Mouse (Mus musculus): ENCODE data around the gene Atad5. TPM values are rescaled to one million over a fixed set of nuclear protein-coding genes. Genes with fewer than 3 reads are reported as not detected.
A peak's percentile ranks its signal among the peaks of the same experiment; 100 is the strongest.

The Atad5 gene
- polyA plus RNA-seq, 1 experiment from 2014 or later: 9.4 TPM

- Histone ChIP-seq H3K4me3 (no peak overlapping the region), H3K9ac (no peak overlapping the region), H3K4me2 (replicated peaks) (no peak overlapping the region), H3K27me3 (replicated peaks) (no peaks in the 10 kb centered on the region), H3K36me3 (no peaks in the 10 kb centered on the region), H3K27ac (no peak overlapping the region), H3K4me1 (peaks cover 6% of the 10 kb centered on the region), H3K9me3 (no peaks in the 10 kb centered on the region)
- 9% methylated on average over 5 of the region's 5 CpGs for WGBS
- ATAC-seq (ENCODE audit: low FRiP score, low read depth): 0 out of 2 replicates have a peak, but pooled peaks have one; percentile 58
Observed at GRCm38 (mm10) chr11:80086844-80087243, 2.4 kb upstream of the Atad5 start.

DNA sequence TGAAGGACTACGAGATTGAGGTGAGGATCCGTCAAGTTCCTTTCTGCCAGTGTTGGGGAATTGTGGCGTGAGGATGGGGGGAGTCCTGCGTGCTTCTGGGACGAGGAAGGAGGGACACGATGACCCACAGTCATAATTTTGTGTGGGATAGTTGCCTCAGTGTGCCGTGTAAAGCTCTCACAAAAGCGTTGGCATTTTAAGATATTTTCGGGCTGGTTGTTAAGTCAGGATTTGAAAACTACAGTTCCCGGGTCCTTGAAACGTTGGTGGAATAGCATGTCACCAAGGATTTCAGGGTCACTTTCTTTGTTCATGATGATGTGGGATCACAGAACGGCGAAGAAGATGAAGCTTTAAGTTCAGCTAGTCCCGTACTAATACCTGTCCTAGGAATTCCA, 616 bp downstream of the Atad5 start:
- no peaks in the 10 kb centered on the region for H3K27me3 ChIP-seq (replicated peaks)
- H3K27ac ChIP-seq: no peak overlapping the region
- H3K9me3 ChIP-seq: no peaks in the 10 kb centered on the region
- WGBS: under 1% methylated on average over 14 of the region's 14 CpGs
- peak overlapping the region; percentile 94 for H3K9ac ChIP-seq
- H3K4me1 ChIP-seq: peaks cover 6% of the 10 kb centered on the region
- H3K4me3 ChIP-seq: peak overlapping the region; percentile 99
- peak overlapping the region; percentile 94 for H3K4me2 ChIP-seq (replicated peaks)
- no peak for ATAC-seq (ENCODE audit: low FRiP score, low read depth)
- peaks cover 5% of the 10 kb centered on the region; the same call in 1 of the 2 replicates for H3K36me3 ChIP-seq

DNA sequence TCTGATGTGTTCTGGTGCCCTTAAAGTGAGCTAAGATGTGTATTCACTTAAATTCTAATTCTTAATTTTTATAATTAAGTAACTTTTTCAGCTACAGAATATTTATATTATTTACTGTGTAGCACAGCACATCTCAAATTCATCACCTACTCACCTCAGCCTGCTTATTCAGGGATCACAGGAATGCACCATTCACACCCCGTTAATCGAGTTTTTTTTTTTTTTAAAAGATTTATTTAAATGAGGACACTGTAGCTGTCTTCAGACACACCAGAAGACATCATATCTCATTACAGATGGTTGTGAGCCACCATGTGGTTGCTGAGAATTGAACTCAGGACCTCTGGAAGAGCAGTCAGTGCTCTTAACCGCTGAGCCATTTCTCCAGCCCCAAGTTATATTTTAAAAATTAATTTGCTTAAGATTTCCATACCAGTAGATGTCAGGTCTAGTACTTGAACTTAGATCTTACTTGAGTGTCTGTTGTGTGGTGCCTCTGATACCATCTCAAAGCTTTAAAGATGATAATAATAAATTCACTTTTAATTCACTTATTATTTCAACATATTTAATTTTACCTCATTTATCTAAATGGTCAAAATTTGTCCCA, 1.5 kb downstream of the Atad5 start:
- H3K4me2 ChIP-seq (replicated peaks): peak overlapping the region; percentile 94
- no peaks in the 10 kb centered on the region for H3K27me3 ChIP-seq (replicated peaks)
- H3K4me1 ChIP-seq: peaks cover 6% of the 10 kb centered on the region
- peak overlapping the region; percentile 99; the same call in 1 of the 2 replicates for H3K4me3 ChIP-seq
- no peak for ATAC-seq (ENCODE audit: low FRiP score, low read depth)
- H3K36me3 ChIP-seq: peaks cover 9% of the 10 kb centered on the region; the same call in 1 of the 2 replicates
- no peaks in the 10 kb centered on the region for H3K9me3 ChIP-seq
- WGBS: 64% methylated on average over 3 of the region's 3 CpGs
- no peak overlapping the region for H3K9ac ChIP-seq
- no peak overlapping the region for H3K27ac ChIP-seq

DNA sequence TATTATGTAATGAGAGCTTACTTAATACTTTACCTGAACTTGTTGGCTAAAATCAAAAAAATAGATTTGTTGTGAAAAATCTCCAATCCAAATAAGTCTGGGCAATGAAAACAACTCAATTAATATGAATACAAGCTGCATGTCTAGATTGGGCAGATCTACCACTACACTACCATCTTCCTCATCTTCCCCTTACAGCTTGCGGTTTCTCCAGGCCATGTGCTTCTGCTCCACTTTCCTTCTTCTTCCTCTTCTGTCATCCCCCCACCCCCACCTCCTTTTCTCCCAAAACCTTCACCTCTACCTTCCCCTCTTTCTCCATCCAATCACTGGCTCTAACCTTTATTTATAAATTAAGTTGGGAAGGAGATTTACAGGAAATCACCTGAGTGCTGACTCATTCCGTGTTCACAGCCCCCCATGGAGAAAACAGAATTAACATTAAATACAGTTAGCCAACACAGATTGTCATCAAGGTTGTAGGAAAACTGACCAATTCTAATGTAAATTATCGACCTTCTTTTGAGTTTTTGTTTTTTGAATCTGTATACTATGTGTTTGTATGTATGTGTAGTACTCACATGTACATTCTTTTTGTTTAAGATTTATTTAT, 9.3 kb downstream of the Atad5 start:
- ATAC-seq (ENCODE audit: low FRiP score, low read depth): no peak
- Histone ChIP-seq H3K9ac (no peak overlapping the region), H3K27me3 (replicated peaks) (no peaks in the 10 kb centered on the region), H3K4me1 (no peaks in the 10 kb centered on the region), H3K4me3 (no peak overlapping the region), H3K36me3 (peaks cover 45% of the 10 kb centered on the region), H3K27ac (no peak overlapping the region), H3K9me3 (no peaks in the 10 kb centered on the region), H3K4me2 (replicated peaks) (no peak overlapping the region)
- WGBS: 91% methylated on average over 3 of the region's 3 CpGs

DNA sequence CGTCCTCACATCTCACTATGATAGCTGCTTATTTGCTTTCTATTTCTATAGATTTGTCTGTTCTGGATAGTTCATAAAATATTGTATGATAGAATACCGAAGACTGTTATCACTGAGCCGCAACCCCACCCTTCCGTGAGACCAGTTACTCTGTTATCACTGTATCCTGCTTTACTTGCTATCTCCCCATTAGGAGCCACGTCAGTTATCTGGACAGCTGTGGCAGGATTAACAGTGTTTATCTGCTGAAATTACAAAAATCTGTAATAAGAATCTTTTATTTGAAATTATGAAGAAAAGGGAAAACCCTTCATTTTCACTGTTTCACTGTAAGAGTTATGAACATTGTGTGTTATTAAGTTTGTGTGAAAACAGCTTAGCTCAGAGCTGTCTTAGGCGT, 12.1 kb downstream of the Atad5 start:
- Histone ChIP-seq H3K4me2 (replicated peaks) (no peak overlapping the region), H3K4me1 (no peaks in the 10 kb centered on the region), H3K9me3 (no peaks in the 10 kb centered on the region), H3K27ac (no peak overlapping the region), H3K4me3 (no peak overlapping the region), H3K27me3 (replicated peaks) (no peaks in the 10 kb centered on the region), H3K36me3 (peaks cover 42% of the 10 kb centered on the region), H3K9ac (no peak overlapping the region)
- no peak for ATAC-seq (ENCODE audit: low FRiP score, low read depth)
- 96% methylated on average over 6 of the region's 6 CpGs for WGBS

- Histone ChIP-seq H3K36me3 (peaks cover 41% of the 10 kb centered on the region), H3K4me1 (no peaks in the 10 kb centered on the region), H3K4me2 (replicated peaks) (no peak overlapping the region), H3K27me3 (replicated peaks) (no peaks in the 10 kb centered on the region), H3K9me3 (no peaks in the 10 kb centered on the region), H3K27ac (no peak overlapping the region), H3K9ac (no peak overlapping the region), H3K4me3 (no peak overlapping the region)
- no peak for ATAC-seq (ENCODE audit: low FRiP score, low read depth)
- 76% methylated on average over 1 of the region's 1 CpGs for WGBS
Observed at GRCm38 (mm10) chr11:80104407-80104806, 15.2 kb downstream of the Atad5 start.

GRCm38 (mm10) chr11:80116411-80116810, 27.2 kb downstream of the Atad5 start:
- no peak overlapping the region for H3K4me2 ChIP-seq (replicated peaks)
- WGBS: 91% methylated on average over 1 of the region's 1 CpGs
- no peak for ATAC-seq (ENCODE audit: low FRiP score, low read depth)
- no peak overlapping the region for H3K27ac ChIP-seq
- H3K4me3 ChIP-seq: no peak overlapping the region
- no peak overlapping the region for H3K9ac ChIP-seq
- no peaks in the 10 kb centered on the region for H3K27me3 ChIP-seq (replicated peaks)
- peaks cover 49% of the 10 kb centered on the region for H3K36me3 ChIP-seq
- no peaks in the 10 kb centered on the region for H3K9me3 ChIP-seq
- no peaks in the 10 kb centered on the region for H3K4me1 ChIP-seq

GRCm38 (mm10) chr11:80132050-80132449, 42.9 kb downstream of the Atad5 start:
- ATAC-seq (ENCODE audit: low FRiP score, low read depth): no peak
- Histone ChIP-seq H3K36me3 (peaks cover 57% of the 10 kb centered on the region), H3K4me1 (no peaks in the 10 kb centered on the region), H3K9me3 (no peaks in the 10 kb centered on the region), H3K4me2 (replicated peaks) (no peak overlapping the region), H3K4me3 (no peak overlapping the region), H3K27ac (no peak overlapping the region), H3K9ac (no peak overlapping the region), H3K27me3 (replicated peaks) (no peaks in the 10 kb centered on the region)
- 88% methylated on average over 1 of the region's 1 CpGs for WGBS

DNA sequence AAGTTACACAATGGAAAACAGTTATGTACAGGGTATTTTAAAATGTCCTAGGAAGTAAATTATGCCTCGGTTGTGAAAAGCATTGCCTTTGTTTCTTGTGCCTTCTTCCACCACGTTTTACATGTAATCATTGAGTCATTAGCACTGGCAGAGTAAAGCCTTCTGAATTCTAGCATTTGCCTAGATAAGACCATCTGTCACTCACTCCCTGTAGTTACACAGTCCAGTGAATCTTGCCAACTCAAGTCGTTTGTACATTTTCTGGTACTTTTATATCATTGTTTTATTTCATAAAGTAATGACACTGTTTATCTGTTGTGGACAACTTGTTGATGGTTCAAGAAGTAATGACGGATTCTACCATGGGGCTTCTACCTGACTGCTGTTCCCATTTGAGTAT, 45.5 kb downstream of the Atad5 start:
- Histone ChIP-seq H3K4me2 (replicated peaks) (no peak overlapping the region), H3K4me1 (no peaks in the 10 kb centered on the region), H3K27me3 (replicated peaks) (no peaks in the 10 kb centered on the region), H3K9me3 (no peaks in the 10 kb centered on the region), H3K27ac (no peak overlapping the region), H3K36me3 (peaks cover 45% of the 10 kb centered on the region), H3K4me3 (no peak overlapping the region), H3K9ac (no peak overlapping the region)
- WGBS: 81% methylated on average over 4 of the region's 4 CpGs
- ATAC-seq (ENCODE audit: low FRiP score, low read depth): no peak

DNA sequence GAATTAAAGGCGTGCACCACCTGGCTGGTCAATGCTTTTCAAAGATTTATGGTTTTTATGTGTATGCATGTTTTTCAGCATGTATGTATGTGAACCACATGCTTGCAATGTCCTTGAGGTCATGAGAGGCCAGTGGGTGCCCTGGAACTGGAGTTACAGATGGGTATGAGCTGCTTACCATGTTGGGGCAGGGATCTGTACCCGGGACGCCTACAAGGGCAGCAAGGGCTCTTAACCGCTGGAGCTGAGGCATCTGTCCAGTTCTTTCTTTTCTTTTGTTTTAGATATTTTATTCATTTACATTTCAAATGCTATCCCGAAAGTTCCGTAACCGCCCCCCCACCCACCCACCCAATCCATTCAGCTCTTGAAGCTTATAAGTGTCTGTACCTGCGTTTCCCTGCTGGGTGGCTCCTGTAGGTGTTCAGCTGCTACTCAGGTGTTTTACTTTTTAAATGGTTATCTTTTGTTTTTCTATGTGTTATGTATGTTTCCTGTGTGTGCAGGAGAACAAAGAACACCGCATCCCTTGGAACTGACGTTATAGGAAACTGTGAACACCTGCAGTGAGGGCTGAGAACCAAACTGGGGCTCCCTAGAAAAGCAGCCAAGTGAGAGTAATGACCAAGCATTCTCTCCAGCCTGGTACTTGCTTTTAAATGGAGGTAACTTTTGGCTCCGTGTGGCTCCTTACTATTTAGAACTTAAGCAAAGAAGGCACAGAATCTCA, 46.9 kb downstream of the Atad5 start:
- Histone ChIP-seq H3K4me1 (peaks cover 2% of the 10 kb centered on the region), H3K4me3 (no peak overlapping the region), H3K9ac (no peak overlapping the region), H3K9me3 (no peaks in the 10 kb centered on the region), H3K27ac (no peak overlapping the region), H3K27me3 (replicated peaks) (no peaks in the 10 kb centered on the region), H3K4me2 (replicated peaks) (no peak overlapping the region), H3K36me3 (peaks cover 43% of the 10 kb centered on the region)
- WGBS: 92% methylated on average over 11 of the region's 11 CpGs
- no peak for ATAC-seq (ENCODE audit: low FRiP score, low read depth)

- Histone ChIP-seq H3K27me3 (replicated peaks) (no peaks in the 10 kb centered on the region), H3K9ac (no peak overlapping the region), H3K4me1 (peaks cover 3% of the 10 kb centered on the region), H3K27ac (no peak overlapping the region), H3K9me3 (no peaks in the 10 kb centered on the region), H3K4me3 (no peak overlapping the region), H3K4me2 (replicated peaks) (no peak overlapping the region), H3K36me3 (peaks cover 39% of the 10 kb centered on the region)
- 95% methylated on average over 13 of the region's 13 CpGs for WGBS
- ATAC-seq (ENCODE audit: low FRiP score, low read depth): no peak
Observed at GRCm38 (mm10) chr11:80136786-80137185, 47.6 kb downstream of the Atad5 start.

GRCm38 (mm10) chr11:80137773-80138172, 48.6 kb downstream of the Atad5 start:
- no peak overlapping the region for H3K9ac ChIP-seq
- ATAC-seq (ENCODE audit: low FRiP score, low read depth): no peak
- H3K9me3 ChIP-seq: no peaks in the 10 kb centered on the region
- H3K27ac ChIP-seq: no peak overlapping the region
- no peak overlapping the region for H3K4me2 ChIP-seq (replicated peaks)
- no peaks in the 10 kb centered on the region for H3K27me3 ChIP-seq (replicated peaks)
- H3K4me1 ChIP-seq: peaks cover 8% of the 10 kb centered on the region
- WGBS: 92% methylated on average over 5 of the region's 5 CpGs
- no peak overlapping the region for H3K4me3 ChIP-seq
- peaks cover 29% of the 10 kb centered on the region for H3K36me3 ChIP-seq
